Mouse (Mus musculus): ENCODE results near the gene Cops8. TPM values are rescaled to one million over a fixed set of nuclear protein-coding genes. Genes with fewer than 3 reads are reported as not detected.
A peak's percentile ranks its signal among the peaks of the same experiment; 100 is the strongest.

Cops8 gene
- polyA plus RNA-seq (2015; fragmentation: Nextera tagmentation; extraction: Ambion mirVana) = 44.6 and 44.9 TPM in 2 replicates

- peaks cover 26% of the 10 kb centered on the region for H3K36me3 ChIP-seq (replicated peaks)
- peak within 1 kb of the TSS; percentile 69 for H3K4me3 ChIP-seq (replicated peaks)
- peak within 1 kb of the TSS; percentile 74 for H3K4me2 ChIP-seq
- peak; percentile 99 for ATAC-seq (ENCODE audit: insufficient read depth)
- H3K4me1 ChIP-seq (replicated peaks) = peaks cover 16% of the 10 kb centered on the region
- peak within 1 kb of the TSS; percentile 68 for H3K9ac ChIP-seq
- no peaks in the 10 kb centered on the region for H3K27me3 ChIP-seq
- H3K9me3 ChIP-seq (replicated peaks) = no peaks in the 10 kb centered on the region
- peak within 1 kb of the TSS; percentile 75 for H3K27ac ChIP-seq (replicated peaks)
- WGBS (ENCODE audit: insufficient replicate concordance) = 5% methylated on average over 48 of the region's 48 CpGs
Observed at GRCm38 (mm10) chr1:90602759-90603560, at the start of gene Cops8. Gene Cops8 (plus strand): TSS chr1:90602981.

DNA sequence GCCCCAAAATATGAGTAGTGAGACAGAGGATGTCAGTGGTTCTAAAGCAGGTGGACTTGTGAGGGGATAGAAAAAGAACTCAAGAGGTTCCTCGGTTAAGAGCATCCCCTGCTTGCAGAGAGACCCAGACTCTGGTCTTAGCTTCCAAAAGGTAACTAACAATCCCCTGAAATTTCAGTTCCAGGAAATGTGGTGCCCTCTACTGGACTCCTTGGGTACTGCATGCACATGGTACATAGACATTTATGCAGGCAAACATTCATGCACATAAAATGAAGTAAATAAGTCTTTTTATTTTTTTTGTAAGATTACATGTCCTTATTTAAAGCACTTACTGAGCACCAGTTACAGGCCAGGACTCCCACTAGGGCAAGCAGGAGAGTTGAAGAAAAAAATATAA lies 45.6 kb upstream of the Cops8 start:
- WGBS (ENCODE audit: insufficient replicate concordance) = 43% methylated on average over 1 of the region's 1 CpGs
- Histone ChIP-seq H3K9me3 (replicated peaks) (no peaks in the 10 kb centered on the region), H3K27ac (replicated peaks) (no peak overlapping the region), H3K4me3 (replicated peaks) (no peak overlapping the region), H3K4me2 (no peak overlapping the region), H3K9ac (no peak overlapping the region), H3K36me3 (replicated peaks) (no peaks in the 10 kb centered on the region), H3K27me3 (no peaks in the 10 kb centered on the region), H3K4me1 (replicated peaks) (no peaks in the 10 kb centered on the region)
- no peak for ATAC-seq (ENCODE audit: insufficient read depth)

DNA sequence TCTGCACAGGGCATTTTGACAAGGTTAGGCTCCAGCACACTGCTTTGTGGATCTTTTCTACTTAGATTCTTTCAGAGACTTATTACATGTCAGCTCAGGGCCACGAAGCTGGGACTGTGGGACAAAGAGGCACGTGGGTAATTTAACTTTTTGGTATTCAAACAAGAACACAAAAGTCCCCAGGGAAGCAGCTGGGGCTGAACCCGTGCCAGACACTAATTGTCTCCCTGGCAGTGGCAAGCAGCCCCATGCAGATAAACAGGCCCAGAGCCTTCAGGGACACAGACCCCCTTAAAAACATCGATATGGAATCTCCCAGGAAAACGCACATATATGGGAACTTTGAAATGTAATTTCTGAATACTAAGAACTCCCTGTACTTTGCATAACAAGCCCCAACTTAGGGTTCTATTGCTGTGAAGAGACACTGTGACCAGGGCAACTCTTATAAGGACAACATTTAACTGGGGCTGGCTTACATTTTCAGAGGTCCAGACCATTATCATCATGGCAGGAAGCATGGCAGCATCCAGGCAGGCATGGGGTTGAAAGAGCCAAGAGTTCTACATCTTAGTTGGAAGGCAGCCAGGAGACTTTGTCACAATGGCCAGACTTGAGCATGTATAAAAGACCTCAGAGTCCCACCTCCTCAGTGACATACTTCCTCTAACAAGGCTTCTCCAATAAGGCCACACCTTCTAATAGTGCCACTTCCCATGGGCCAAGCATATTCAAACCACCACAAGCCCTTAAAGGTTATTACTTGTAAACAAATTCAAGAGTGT lies 41.6 kb upstream of the Cops8 start:
- ATAC-seq (ENCODE audit: insufficient read depth) = no peak
- H3K9ac ChIP-seq = no peak overlapping the region
- no peak overlapping the region for H3K27ac ChIP-seq (replicated peaks)
- H3K4me3 ChIP-seq (replicated peaks) = no peak overlapping the region
- 55% methylated on average over 5 of the region's 5 CpGs for WGBS (ENCODE audit: insufficient replicate concordance)
- no peaks in the 10 kb centered on the region for H3K9me3 ChIP-seq (replicated peaks)
- H3K4me2 ChIP-seq = no peak overlapping the region
- no peaks in the 10 kb centered on the region for H3K4me1 ChIP-seq (replicated peaks)
- H3K27me3 ChIP-seq = no peaks in the 10 kb centered on the region
- H3K36me3 ChIP-seq (replicated peaks) = no peaks in the 10 kb centered on the region

DNA sequence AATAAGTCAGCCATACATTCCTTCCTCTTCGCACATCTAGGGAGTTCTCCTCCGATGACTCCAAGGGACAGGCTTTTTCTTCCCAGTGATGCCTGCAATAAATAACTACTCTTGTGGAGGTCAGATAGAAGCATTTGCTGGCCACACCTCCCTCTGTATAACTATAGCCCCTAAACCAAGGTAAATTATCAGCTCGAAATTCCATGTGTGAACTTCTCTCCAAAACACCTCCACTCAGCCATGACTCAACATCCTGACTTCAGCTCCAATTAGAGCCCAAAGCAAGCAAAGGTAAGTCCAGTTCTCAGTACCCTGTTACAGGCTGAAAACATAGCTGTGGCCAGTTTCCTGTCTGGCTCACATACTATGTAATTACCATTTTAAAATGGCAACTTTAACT lies 38.8 kb upstream of the Cops8 start:
- no peak overlapping the region for H3K27ac ChIP-seq (replicated peaks)
- no peaks in the 10 kb centered on the region for H3K4me1 ChIP-seq (replicated peaks)
- H3K4me2 ChIP-seq = no peak overlapping the region
- H3K36me3 ChIP-seq (replicated peaks) = no peaks in the 10 kb centered on the region
- no peaks in the 10 kb centered on the region for H3K9me3 ChIP-seq (replicated peaks)
- WGBS (ENCODE audit: insufficient replicate concordance) = 61% methylated on average over 3 of the region's 3 CpGs
- no peaks in the 10 kb centered on the region for H3K27me3 ChIP-seq
- ATAC-seq (ENCODE audit: insufficient read depth) = no peak
- H3K9ac ChIP-seq = no peak overlapping the region
- H3K4me3 ChIP-seq (replicated peaks) = no peak overlapping the region

DNA sequence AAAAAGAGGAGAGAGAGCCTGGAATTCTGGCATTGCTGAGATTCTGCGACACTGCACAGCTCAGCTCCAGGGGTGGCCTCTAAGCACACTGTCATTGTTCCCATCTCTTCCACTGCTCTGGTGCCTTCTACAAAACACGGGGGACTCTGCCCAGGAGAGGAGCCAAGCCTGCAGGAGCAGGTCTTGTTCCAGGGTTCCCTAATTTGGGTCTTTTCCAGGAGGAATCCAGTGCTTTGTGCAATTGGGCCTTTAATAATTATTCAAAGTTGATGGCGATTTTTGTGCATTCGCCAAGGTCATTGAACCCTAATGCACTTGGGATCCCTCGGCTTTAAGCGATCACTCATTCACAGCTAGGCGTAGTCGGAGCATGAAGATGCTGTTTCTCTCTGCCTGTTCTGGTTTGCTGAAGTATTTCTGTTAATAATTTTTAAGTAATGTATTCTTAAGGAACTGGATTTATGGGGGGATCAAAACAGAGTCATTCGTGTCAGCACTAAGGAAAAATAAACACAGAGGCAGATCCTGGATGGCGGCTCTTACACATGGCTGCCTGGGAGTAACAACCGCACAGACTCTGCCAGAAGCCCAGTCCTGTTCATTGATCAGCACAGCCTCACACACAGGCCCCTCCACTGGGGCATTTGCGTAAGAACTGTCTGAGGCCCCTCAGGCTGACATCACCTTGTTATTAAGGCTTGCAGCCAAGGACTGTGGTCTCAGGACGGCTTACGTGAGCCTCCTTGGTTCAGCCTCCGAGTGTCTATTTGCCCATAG lies 35.9 kb upstream of the Cops8 start:
- H3K4me1 ChIP-seq (replicated peaks) = no peaks in the 10 kb centered on the region
- ATAC-seq (ENCODE audit: insufficient read depth) = no peak
- no peaks in the 10 kb centered on the region for H3K9me3 ChIP-seq (replicated peaks)
- H3K4me2 ChIP-seq = no peak overlapping the region
- no peak overlapping the region for H3K4me3 ChIP-seq (replicated peaks)
- WGBS (ENCODE audit: insufficient replicate concordance) = 63% methylated on average over 15 of the region's 15 CpGs
- H3K27me3 ChIP-seq = no peaks in the 10 kb centered on the region
- no peak overlapping the region for H3K27ac ChIP-seq (replicated peaks)
- H3K9ac ChIP-seq = no peak overlapping the region
- H3K36me3 ChIP-seq (replicated peaks) = no peaks in the 10 kb centered on the region

- Histone ChIP-seq H3K4me2 (no peak overlapping the region), H3K9ac (no peak overlapping the region), H3K36me3 (replicated peaks) (no peaks in the 10 kb centered on the region), H3K9me3 (replicated peaks) (no peaks in the 10 kb centered on the region), H3K4me1 (replicated peaks) (no peaks in the 10 kb centered on the region), H3K27ac (replicated peaks) (no peak overlapping the region), H3K4me3 (replicated peaks) (no peak overlapping the region), H3K27me3 (no peaks in the 10 kb centered on the region)
- 57% methylated on average over 6 of the region's 6 CpGs for WGBS (ENCODE audit: insufficient replicate concordance)
- ATAC-seq (ENCODE audit: insufficient read depth) = no peak
Observed at GRCm38 (mm10) chr1:90573831-90574230, 28.9 kb upstream of the Cops8 start.

DNA sequence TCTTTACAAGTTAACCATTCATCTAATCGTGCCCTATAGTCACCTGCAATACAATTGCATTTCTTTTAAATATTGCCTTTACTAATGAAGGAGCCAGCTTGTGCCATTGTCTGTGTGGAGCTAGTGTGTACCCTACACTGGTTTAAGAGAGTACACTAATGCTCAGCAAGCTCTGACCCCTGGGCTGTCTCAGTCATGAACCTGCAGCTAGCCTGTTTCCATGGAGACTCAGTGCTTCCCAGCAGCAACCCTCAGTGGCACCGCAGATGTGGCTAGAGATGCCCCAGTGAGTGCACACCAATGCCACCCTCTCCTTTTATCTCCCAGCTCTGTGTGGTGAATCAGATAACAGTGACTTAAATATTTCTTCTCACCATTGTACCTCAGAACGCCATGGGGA lies 27.9 kb upstream of the Cops8 start:
- no peaks in the 10 kb centered on the region for H3K36me3 ChIP-seq (replicated peaks)
- no peak overlapping the region for H3K9ac ChIP-seq
- ATAC-seq (ENCODE audit: insufficient read depth) = no peak
- WGBS (ENCODE audit: insufficient replicate concordance) = 43% methylated on average over 3 of the region's 3 CpGs
- no peaks in the 10 kb centered on the region for H3K4me1 ChIP-seq (replicated peaks)
- no peak overlapping the region for H3K27ac ChIP-seq (replicated peaks)
- no peak overlapping the region for H3K4me3 ChIP-seq (replicated peaks)
- H3K27me3 ChIP-seq = no peaks in the 10 kb centered on the region
- no peaks in the 10 kb centered on the region for H3K9me3 ChIP-seq (replicated peaks)
- no peak overlapping the region for H3K4me2 ChIP-seq

DNA sequence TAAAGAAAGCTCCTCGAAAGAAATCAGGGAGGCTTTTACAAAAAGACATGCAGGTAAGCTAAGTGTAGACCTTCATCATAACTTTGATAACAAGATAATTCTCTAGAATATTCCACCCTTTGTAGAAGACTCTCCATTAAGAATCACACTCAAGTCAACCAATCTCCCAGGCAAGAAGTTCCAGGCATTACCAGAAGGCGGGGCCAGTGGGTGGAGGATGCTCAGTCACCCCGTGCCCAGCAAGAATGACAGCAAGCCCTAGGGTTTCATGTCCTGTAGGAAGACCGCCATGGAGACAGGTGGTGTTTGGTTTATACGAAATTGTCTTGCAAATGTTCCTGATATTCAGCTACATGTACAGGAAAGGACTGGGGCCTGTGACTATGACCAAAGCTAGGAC lies 25.4 kb upstream of the Cops8 start:
- H3K9ac ChIP-seq = no peak overlapping the region
- no peak overlapping the region for H3K4me2 ChIP-seq
- 56% methylated on average over 5 of the region's 5 CpGs for WGBS (ENCODE audit: insufficient replicate concordance)
- no peaks in the 10 kb centered on the region for H3K9me3 ChIP-seq (replicated peaks)
- no peaks in the 10 kb centered on the region for H3K4me1 ChIP-seq (replicated peaks)
- no peaks in the 10 kb centered on the region for H3K36me3 ChIP-seq (replicated peaks)
- ATAC-seq (ENCODE audit: insufficient read depth) = no peak
- no peaks in the 10 kb centered on the region for H3K27me3 ChIP-seq
- no peak overlapping the region for H3K4me3 ChIP-seq (replicated peaks)
- H3K27ac ChIP-seq (replicated peaks) = no peak overlapping the region

GRCm38 (mm10) chr1:90582635-90583034 lies 20.1 kb upstream of the Cops8 start:
- H3K4me3 ChIP-seq (replicated peaks) = no peak overlapping the region
- no peaks in the 10 kb centered on the region for H3K9me3 ChIP-seq (replicated peaks)
- H3K9ac ChIP-seq = no peak overlapping the region
- WGBS (ENCODE audit: insufficient replicate concordance) = 37% methylated on average over 7 of the region's 7 CpGs
- no peaks in the 10 kb centered on the region for H3K36me3 ChIP-seq (replicated peaks)
- H3K4me1 ChIP-seq (replicated peaks) = no peaks in the 10 kb centered on the region
- no peak overlapping the region for H3K27ac ChIP-seq (replicated peaks)
- H3K4me2 ChIP-seq = no peak overlapping the region
- no peak for ATAC-seq (ENCODE audit: insufficient read depth)
- no peaks in the 10 kb centered on the region for H3K27me3 ChIP-seq

- Histone ChIP-seq H3K27ac (replicated peaks) (no peak overlapping the region), H3K4me3 (replicated peaks) (no peak overlapping the region), H3K36me3 (replicated peaks) (no peaks in the 10 kb centered on the region), H3K27me3 (no peaks in the 10 kb centered on the region), H3K4me2 (no peak overlapping the region), H3K9me3 (replicated peaks) (no peaks in the 10 kb centered on the region), H3K9ac (no peak overlapping the region), H3K4me1 (replicated peaks) (no peaks in the 10 kb centered on the region)
- no peak for ATAC-seq (ENCODE audit: insufficient read depth)
- WGBS (ENCODE audit: insufficient replicate concordance) = 40% methylated on average over 9 of the region's 9 CpGs
Observed at GRCm38 (mm10) chr1:90588021-90588734, 14.6 kb upstream of the Cops8 start.

All from liver, embryonic 15.5 days (tissue).